Comparison of ENCODE assay signal across 11 mouse cellular contexts in genomic region chr13:101427426-101428221, GRCm38 (mm10).
DNase-seq lines count a peak whose midpoint lies in the region; ATAC-seq lines count a peak whose summit lies in the region.
"Had no signal": no experiment of that assay in that cellular context is flagged by ENCODE, and none has a peak within 500 bp of the region (broad histone marks: within the 10 kb centered on the region; RNA-seq: fewer than 3 reads in every experiment).

No protein-coding gene starts in this region.

- H3K27ac ChIP-seq in kidney, embryonic 15.5 days, result peak overlapping the region; percentile 74
- H3K27ac ChIP-seq: liver, embryonic 13.5 days; neural tube, embryonic 12.5 days had no signal

- peak; percentile 89 for ATAC-seq in kidney, embryonic 15.5 days (replicated peaks; ENCODE audit: low FRiP score)
- ATAC-seq: activated CD4-positive, CD25-positive, alpha-beta regulatory T cell, adult 4 months had no signal

- DNase-seq in kidney, adult 18-20 months, result peak; percentile 14
- DNase-seq in kidney, postnatal 25 days, result no peak
- DNase-seq in fibroblast of lung, adult 2 months (ENCODE audit: low read depth), result peak; percentile 34
- DNase-seq in skeletal muscle tissue, adult 2 months (ENCODE audit: low read depth, low spot score), result peak; percentile 16
- no peak for DNase-seq in left cerebral cortex, postnatal 14 days (ENCODE audit: low spot score in 2 of 2)
- no peak for DNase-seq in urinary bladder, postnatal 36 days (ENCODE audit: low spot score in 2 of 2)
- DNase-seq: liver, embryonic 13.5 days; thymus, adult 18-20 months had no signal

- no peak overlapping the region for H3K4me2 ChIP-seq in kidney, embryonic 15.5 days
- H3K4me2 ChIP-seq: liver, embryonic 13.5 days; neural tube, embryonic 12.5 days had no signal

- H3K9me3 ChIP-seq in kidney, embryonic 15.5 days (replicated peaks), result no peaks in the 10 kb centered on the region
- H3K9me3 ChIP-seq: liver, embryonic 13.5 days; neural tube, embryonic 12.5 days had no signal

- 46% methylated on average over 12 of the region's 12 CpGs for WGBS in kidney, embryonic 15.5 days

- peaks cover 11% of the 10 kb centered on the region for H3K4me1 ChIP-seq in kidney, embryonic 15.5 days
- H3K4me1 ChIP-seq: liver, embryonic 13.5 days; neural tube, embryonic 12.5 days had no signal

- no peak overlapping the region for H3K9ac ChIP-seq in kidney, embryonic 15.5 days
- H3K9ac ChIP-seq: liver, embryonic 13.5 days; neural tube, embryonic 12.5 days had no signal

- no peaks in the 10 kb centered on the region for H3K36me3 ChIP-seq in kidney, embryonic 15.5 days
- H3K36me3 ChIP-seq: liver, embryonic 13.5 days; neural tube, embryonic 12.5 days had no signal

- no peaks in the 10 kb centered on the region for H3K27me3 ChIP-seq in kidney, embryonic 15.5 days
- H3K27me3 ChIP-seq: liver, embryonic 13.5 days; neural tube, embryonic 12.5 days had no signal

- no peak overlapping the region for H3K4me3 ChIP-seq in kidney, embryonic 15.5 days (replicated peaks)
- H3K4me3 ChIP-seq: liver, embryonic 13.5 days; neural tube, embryonic 12.5 days had no signal

- intact Hi-C loops in left cerebral cortex, postnatal 14 days (cut with DNase I), result no loop called here

Comparison
In these comparisons a context has a peak if more than half of its experiments do, and no peak if none do; other contexts are left out.
1. DNase-seq: peak in kidney, adult 18-20 months (single experiment), fibroblast of lung, adult 2 months (single experiment) and skeletal muscle tissue, adult 2 months (single experiment); none in kidney, postnatal 25 days (0 of 2), left cerebral cortex, postnatal 14 days (0 of 2) and urinary bladder, postnatal 36 days (0 of 2).